Mouse (Mus musculus) spleen, adult 2 months (tissue): ENCODE measurements around the gene Dhrs4.

Source experiments
- CTCF ChIP-seq: fragments of 200-500 bp; IDR thresholded peaks from 2 replicates; pipeline ENCODE4 v1.5.1; 2011; ENCODE audit warnings: mild to moderate bottlenecking, inconsistent platforms; ENCODE audit not compliant: insufficient read depth, insufficient read length, insufficient replicate concordance; ENCODE audit errors: extremely low read depth
- POLR2A ChIP-seq: fragments of 200-500 bp; IDR thresholded peaks from 2 replicates; pipeline ENCODE4 v1.6.1; 2011; ENCODE audit warnings: low read depth, low read length, inconsistent platforms

- TF ChIP-seq CTCF (no peak), POLR2A (no peak)
Observed at GRCm38 (mm10) chr14:55475654-55476053, 2.9 kb upstream of the Dhrs4 start.
